Mouse (Mus musculus) embryonic stem cell, embryonic (primary cell): ENCODE data around the gene Etfa.

ENCODE experiments used
- CTCF ChIA-PET, 4 experiments: fragments of 300-600 bp in 2 of 4; fragments of 350-600 bp in 2 of 4; sonication (Branson Sonifier 250); formaldehyde crosslinking; loops; one replicate each; lab custom pipeline; 2022; ENCODE audit warnings: inconsistent platforms in 2 of 4; lab: Charles Lee
- POLR2A ChIA-PET, 4 experiments: fragments of 300-600 bp in 2 of 4; fragments of 350-600 bp in 2 of 4; sonication (Branson Sonifier 250); formaldehyde crosslinking; loops; one replicate each; lab custom pipeline; 2022; ENCODE audit warnings: antibody characterized with exemption in 4 of 4, inconsistent platforms in 1 of 4; lab: Charles Lee

The Etfa gene

DNA sequence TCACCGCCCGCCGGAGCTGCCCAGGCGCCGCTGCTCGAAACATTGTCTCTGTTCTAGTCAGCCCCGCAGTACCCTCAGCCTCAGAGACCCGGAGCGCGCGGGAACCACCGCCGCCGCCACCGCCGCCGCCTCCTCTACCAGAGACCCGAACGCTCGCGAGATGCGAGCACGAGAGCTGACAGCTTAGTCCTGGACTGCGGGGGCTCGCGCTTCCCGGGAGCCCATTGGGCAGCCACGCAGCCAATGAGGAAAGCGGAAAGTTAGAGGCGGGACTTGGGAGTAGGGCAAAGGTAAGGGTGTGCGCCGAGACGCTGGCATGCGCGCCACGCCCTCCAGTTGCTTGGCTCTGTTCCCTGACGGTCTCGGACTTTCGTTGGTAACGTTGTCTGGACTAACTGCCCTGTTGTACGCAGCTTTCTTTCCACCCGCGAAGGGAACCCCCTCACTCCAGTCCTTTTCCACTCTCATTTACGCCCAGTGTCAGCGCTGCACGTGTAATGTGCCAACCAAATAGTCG lies at the start of gene Etfa:
Gene Etfa, minus strand, starts transcription at position 217 of the 517 bp plus-strand sequence.
- ChIA-PET POLR2A (interaction anchor here (0.6 to 1.9 kb wide), 26 partner anchors 10 to 1023 kb away, joined by 3 to 13 read pairs (median 3); partner anchors contain the start of genes Scaper (in 2 of the 4) and Wdr61 (in 1 of the 4)), CTCF (interaction anchor here in 1 of 4 experiments (2.5 kb wide), 1 partner anchor 13 kb away, joined by 6 read pairs; no protein-coding TSS in a partner anchor)

DNA sequence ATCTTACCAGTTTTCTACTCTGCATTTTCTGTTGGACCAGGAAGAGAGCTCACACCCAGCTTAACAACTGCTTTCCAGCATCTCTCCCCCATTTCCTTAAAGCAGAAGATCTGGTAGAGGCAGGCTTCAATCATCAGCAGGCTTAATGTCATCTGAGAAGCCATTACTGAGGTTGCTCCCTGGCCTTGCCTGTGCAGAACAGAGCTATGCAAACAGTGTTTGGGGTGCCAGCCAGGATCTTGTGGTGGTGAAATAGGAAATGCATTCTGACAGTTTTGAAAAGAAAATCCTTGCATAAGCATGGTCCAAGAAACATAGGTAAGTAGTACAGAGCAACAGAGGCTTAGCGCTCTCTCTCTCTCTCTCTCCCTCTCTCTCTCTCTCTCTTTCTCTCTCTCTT lies 48.9 kb upstream of the Etfa start:
- CTCF ChIA-PET: interaction anchor here in 1 of 4 experiments (0.7 kb wide), 1 partner anchor 68 kb away, joined by 3 read pairs; no protein-coding TSS in a partner anchor
- POLR2A ChIA-PET: interaction anchor here in 2 of 4 experiments (0.5 to 1.5 kb wide), 2 partner anchors 10 to 377 kb away, joined by 3 to 4 read pairs; partner anchors contain the start of gene Scaper (in 1 of the 2)

DNA sequence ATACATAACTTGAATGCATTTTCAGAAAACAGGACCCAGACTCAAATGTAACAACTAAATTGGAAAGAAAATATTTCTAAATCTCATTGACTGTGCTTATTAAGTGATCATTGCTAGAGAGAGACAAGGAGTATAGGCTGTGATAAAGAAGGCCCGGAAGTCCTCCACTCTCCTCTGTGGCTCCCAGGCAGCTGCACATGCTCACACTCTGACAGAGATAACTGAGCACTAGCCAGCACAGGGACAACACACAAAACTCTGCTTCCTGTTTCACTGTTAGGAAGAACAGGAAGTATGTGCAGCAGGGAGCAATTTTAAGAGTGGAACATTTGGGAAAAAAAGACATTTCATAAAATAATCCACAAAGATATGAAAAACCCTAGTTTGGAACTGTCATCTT lies 42.9 kb upstream of the Etfa start:
- CTCF ChIA-PET: no interaction called here
- POLR2A ChIA-PET: interaction anchor here in 1 of 4 experiments (2.7 kb wide), 1 partner anchor 10 kb away, joined by 8 read pairs; no protein-coding TSS in a partner anchor

DNA sequence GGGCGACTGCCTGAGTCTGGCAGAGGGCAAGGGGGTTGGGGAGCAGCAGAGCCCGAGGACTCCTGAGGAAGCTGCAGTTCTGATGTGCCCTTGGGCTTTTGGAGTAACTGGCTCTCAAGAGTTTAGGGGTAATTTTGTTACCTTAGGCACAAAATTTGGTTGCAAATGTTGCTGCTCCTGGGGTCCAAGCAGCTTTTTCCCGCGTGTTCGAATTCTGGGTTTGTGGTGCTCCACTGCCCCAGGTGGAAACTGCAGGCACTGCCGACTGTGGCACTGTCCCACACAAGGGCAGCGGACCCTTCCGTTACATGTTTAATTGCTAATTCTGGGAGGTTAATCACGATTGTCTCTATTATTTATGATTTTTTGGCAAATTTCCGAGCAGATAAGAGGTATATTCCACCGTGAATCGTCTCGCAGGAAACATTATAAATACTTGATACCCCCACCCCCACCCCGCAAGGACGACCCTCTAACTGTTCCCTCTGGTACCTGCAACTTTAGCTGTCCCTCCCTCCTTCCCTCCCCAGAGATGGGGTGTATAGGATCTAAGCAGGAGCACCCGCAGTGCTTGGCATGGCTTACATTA lies 37.4 kb upstream of the Etfa start:
- POLR2A ChIA-PET: interaction anchor here in 2 of 4 experiments (0.7 to 1.4 kb wide), 3 partner anchors 9 to 38 kb away, joined by 3 to 4 read pairs (median 4); partner anchors contain the start of gene Etfa (in 1 of the 2)
- CTCF ChIA-PET: interaction anchor here in 1 of 4 experiments (0.6 to 1.2 kb wide), 2 partner anchors 370 to 389 kb away, joined by 3 to 5 read pairs; partner anchors contain the start of gene Scaper

DNA sequence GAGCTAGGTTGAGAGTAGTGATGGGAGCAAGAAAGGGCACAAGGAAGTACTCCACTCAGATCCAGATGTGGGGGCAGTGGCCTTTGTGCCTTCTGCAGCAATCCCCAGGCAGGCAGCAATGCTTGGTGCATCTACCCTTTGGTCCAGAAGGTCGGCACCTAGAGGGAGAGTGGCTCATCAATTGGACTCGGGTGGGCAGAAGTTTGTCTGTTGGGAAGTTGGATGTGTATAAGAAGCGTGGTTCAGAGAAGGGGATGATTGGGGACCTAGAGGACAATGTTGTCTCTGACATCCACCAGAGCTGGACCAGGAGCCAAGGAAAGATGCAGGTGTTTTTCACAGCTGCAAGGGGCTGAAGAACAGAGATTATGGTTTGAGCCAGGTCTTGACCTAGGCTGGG lies 36.8 kb upstream of the Etfa start:
- POLR2A ChIA-PET: interaction anchor here in 3 of 4 experiments (0.6 to 1.4 kb wide), 6 partner anchors 8 to 389 kb away, joined by 3 to 4 read pairs (median 4); partner anchors contain the start of genes Etfa (in 1 of the 3) and Scaper (in 1 of the 3)
- CTCF ChIA-PET: interaction anchor here in 1 of 4 experiments (0.6 to 1.2 kb wide), 2 partner anchors 15 to 370 kb away, joined by 3 to 5 read pairs; no protein-coding TSS in a partner anchor

DNA sequence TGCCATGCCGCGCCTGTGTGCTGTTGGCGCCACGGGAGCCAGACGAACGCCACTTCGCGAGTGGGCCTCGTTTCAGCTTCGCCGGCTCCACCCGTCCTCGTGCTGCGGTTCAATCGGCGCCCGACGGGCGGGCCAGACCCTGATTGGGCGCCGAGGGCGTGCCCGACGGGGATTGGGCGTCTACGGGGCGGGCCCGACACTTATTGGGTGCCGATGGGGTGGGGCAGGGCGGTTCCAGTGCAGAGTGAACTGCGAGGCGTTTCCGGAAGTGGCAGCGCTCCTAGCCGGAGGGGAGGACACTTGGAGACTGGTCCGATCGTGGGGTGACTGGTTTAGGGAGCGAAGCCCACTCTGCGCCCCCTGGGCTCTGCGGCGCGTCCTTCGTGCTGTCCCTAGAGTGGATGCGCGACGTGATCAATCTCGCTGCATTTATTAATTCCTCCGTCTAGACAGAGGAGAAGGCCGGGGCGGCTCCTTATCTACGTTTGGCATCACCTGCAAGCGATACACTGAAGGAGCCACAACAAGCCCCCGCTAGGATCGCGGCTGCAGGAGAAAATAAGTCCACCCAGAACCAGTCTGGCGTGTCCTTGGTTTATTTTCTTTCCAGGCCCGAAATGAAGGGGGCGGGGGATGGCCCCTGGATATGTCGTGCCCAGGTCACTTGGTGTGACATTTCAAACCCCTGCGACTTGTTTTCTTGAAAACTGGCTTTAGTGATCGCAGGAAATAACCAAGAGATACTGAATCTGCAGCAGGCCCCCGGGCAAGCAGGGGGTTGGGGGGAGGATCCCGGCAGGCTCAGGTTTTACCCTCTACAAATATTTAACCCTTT lies 34.4 kb upstream of the Etfa start:
- CTCF ChIA-PET: no interaction called here
- POLR2A ChIA-PET: interaction anchor here in 3 of 4 experiments (0.7 to 2.3 kb wide), 4 partner anchors 9 to 782 kb away, joined by 3 to 8 read pairs (median 4); partner anchors contain the start of gene Crabp1 (in 1 of the 3)

DNA sequence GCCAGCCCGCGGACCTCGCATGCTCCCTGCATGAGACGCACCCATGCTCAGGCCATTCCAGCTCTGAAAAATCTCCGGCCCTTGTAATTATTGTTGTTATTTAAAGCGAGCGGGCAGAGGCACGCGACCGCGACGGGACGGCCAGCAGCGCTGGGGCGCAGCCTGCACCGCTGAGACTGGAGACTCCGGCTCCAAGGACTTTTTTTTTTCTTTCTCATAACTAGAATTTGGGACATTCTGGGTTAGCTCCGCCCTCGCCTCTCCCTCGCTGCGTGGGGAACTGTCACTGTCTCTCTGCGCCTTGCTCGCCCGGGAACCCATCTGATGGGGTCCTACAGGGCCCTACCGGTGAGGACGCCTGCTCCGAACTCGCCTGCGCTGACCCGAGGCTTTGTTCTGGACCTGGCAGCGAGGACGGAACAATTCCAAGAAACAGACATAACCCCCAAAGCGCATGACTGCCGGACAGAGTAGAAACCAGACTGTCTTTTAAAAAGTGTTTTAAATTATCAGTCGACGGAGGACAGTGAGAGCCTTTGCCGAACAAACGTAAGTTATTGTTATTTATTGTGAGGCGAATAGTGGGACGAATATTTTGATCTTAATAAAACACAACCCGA lies 33.6 kb upstream of the Etfa start:
- ChIA-PET POLR2A (interaction anchor here (1.1 to 2.3 kb wide), 4 partner anchors 10 to 781 kb away, joined by 3 to 8 read pairs (median 4); partner anchors contain the start of gene Crabp1 (in 1 of the 4)), CTCF (interaction anchor here in 2 of 4 experiments (0.5 to 1.0 kb wide), 2 partner anchors 10 to 137 kb away, joined by 3 read pairs; no protein-coding TSS in a partner anchor)

DNA sequence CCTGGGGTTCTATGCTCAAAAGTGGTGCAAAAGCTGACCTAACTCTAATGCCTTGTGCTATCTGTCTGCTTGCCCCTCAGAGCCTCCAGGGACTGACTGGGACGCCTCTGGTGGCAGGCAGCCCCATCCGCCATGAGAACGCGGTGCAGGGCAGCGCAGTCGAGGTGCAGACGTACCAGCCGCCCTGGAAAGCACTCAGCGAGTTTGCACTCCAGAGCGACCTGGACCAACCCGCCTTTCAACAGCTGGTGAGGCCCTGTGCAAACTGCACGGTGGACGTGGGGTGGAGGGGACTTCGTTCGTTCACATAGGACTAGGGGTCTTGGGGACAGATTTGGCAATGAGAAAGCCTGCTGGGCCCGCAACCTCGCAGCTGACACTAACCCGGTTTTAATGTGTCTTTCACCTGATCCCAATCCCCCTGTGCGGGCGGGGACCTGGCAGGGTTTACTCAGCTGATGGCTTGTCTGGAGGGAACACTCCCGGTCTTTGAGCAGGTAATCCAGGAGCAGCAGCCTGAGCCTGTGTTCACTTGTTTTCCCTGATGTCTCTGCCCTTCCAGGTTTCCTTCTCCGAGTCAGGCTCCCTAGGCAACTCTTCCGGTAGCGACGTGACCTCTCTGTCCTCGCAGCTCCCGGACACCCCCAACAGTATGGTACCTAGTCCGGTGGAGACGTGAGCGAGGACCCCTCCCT lies 33.0 kb upstream of the Etfa start:
- ChIA-PET POLR2A (interaction anchor here (1.1 to 2.3 kb wide), 4 partner anchors 11 to 781 kb away, joined by 3 to 8 read pairs (median 4); partner anchors contain the start of gene Crabp1 (in 1 of the 4)), CTCF (interaction anchor here in 2 of 4 experiments (0.5 to 1.0 kb wide), 2 partner anchors 11 to 136 kb away, joined by 3 read pairs; no protein-coding TSS in a partner anchor)

DNA sequence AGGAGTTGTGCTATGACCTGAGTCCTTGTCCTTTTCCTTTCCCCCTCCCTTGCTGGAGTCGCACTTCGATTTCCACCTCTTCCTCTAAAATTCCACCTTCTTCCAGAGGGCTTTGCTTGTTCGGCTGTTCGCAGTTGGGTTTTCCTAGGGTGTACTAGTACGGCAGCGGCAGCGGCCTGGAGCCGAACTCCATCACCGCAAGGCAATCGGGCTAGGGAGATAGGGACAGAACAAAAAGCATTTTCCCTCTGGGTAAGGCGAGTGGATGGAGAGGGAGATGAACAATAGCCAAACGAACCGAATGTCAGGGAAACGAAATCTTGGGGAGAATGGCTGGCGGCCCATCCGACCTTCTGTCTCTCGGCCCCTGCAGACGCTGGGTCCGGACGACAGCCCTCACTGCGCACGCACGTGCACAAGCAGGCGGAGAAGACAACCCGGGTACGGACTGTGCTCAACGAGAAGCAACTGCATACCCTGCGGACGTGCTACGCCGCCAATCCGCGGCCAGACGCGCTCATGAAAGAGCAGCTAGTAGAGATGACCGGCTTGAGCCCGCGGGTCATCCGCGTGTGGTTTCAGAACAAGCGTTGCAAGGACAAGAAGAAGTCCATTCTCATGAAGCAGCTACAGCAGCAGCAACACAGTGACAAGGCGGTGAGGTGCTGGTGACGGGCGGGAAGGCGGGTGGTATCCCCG lies 31.8 kb upstream of the Etfa start:
- CTCF ChIA-PET: no interaction called here
- POLR2A ChIA-PET: interaction anchor here in 1 of 4 experiments (2.3 to 3.1 kb wide), 2 partner anchors 12 kb away, joined by 8 to 12 read pairs; no protein-coding TSS in a partner anchor

DNA sequence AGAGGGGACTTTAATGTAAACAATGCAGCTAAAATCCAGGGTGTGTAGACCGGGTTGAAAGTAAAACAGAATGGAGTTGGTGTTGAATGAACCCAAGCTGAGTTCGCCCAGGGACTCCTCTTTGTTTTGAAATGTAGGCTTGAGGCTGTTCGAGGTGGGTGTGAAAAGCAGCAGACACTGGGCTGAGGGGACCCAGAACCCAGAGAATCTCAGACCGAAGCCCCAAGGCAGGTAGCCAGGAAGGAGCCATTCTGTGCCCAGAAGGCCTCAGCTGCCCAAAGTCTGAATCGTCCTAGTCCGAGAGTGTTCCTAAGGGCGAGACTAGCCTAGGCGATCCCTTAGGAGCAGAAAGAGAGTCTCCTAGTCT lies 31.3 kb upstream of the Etfa start:
- ChIA-PET CTCF (no interaction called here), POLR2A (interaction anchor here in 1 of 4 experiments (3.1 kb wide), 1 partner anchor 13 kb away, joined by 12 read pairs; no protein-coding TSS in a partner anchor)

DNA sequence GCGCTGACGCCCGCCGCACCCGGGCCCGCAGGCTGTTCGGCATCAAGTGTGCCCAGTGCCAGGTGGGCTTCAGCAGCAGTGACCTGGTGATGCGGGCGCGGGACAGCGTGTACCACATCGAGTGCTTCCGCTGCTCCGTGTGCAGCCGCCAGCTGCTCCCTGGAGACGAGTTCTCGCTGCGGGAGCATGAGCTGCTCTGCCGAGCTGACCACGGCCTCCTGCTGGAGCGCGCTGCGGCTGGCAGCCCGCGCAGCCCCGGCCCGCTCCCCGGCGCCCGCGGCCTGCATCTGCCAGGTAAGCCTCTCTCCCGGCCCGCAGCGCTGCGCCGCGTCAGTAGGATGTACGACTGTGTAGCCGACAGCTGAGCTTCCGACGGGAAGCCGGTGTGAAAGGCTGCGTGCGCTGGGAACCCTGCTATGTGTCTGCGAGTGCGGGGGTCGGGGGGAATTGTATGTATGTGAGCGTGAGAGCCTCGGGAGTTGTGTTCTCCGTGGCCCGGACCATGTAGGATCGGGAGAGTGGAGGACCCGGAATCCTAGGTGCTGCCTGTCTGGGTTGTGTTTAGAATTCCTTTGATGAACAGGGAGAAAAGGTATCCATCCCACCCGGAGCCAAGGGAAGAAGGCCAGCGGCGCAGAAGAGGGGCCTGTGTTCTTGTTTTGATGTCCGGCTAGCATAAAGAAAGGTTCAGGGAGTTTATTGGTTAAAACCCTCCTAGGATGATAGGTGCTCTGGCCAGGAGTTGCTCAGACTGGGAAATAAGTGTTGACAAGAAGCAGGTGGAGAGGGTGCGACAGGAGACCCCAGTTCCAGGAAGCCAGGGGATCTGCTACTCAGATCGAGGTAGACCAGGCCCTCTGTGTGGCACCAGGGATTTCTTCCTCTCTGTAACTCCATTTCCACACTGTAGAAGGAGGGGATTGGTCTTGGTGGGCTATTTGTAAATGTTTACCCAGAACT lies 30.6 kb upstream of the Etfa start:
- ChIA-PET CTCF (interaction anchor here in 1 of 4 experiments (1.4 kb wide), 1 partner anchor 113 kb away, joined by 5 read pairs; no protein-coding TSS in a partner anchor), POLR2A (interaction anchor here in 1 of 4 experiments (3.1 kb wide), 1 partner anchor 14 kb away, joined by 12 read pairs; no protein-coding TSS in a partner anchor)

DNA sequence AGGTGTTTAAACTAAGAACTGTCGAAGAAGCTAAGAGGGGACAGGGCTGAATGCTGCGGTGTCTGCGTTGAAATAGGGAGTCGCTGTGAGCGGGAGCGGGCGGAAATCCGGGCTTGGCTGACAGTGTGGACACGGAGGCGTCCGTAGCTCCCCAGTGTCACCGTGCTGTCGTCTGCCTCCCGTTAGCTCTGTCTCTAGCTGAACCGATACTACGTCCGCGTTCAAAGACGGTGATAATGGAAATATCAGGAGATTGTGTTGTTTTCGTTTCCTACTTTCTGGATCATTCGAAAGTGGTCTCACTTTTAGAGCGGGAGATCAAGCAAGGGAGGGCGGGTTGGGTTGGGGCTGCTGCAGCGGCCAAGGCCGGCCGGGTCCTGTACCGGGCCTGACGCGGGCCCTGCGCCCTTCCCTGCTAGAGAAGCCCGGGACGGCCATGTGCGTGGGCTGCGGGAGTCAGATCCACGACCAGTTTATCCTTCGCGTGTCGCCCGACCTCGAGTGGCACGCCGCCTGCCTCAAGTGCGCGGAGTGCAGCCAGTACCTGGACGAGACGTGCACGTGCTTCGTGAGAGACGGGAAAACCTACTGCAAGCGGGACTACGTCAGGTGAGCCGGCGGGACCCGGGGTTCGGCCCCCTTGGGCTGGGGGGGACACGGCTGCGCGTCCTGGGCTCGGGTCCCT lies 29.8 kb upstream of the Etfa start:
- POLR2A ChIA-PET: interaction anchor here in 2 of 4 experiments (0.5 to 3.1 kb wide), 3 partner anchors 14 to 699 kb away, joined by 3 to 12 read pairs (median 4); partner anchors contain the start of gene Scaper (in 1 of the 2)

DNA sequence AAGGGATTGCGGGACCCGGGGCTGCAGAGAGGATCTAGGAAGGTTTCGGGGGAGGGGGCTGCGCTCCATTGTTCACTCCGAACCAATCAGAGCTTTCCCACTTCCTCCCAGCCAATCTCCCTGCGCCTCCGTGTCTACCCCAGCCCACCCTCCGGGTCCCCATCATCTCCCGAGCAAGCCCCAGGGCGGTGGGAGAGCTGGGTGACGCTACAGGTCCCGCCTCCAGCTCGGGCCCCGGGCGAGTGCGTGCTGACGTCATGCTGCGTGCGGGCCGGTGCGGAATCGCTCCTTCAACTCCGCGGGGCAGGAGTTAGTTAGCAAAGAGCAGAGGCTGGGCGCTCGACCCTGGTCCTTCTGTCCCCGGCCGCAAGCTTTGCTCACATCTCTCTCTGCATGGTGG lies 28.8 kb upstream of the Etfa start:
- CTCF ChIA-PET: no interaction called here
- POLR2A ChIA-PET: interaction anchor here in 3 of 4 experiments (0.6 to 3.1 kb wide), 7 partner anchors 8 to 501 kb away, joined by 3 to 12 read pairs (median 4); partner anchors contain the start of genes Etfa (in 2 of the 3), Rcn2 (in 1 of the 3) and Scaper (in 1 of the 3)

More for the DNA sequence above, 29.8 kb upstream of the Etfa start:
- CTCF ChIA-PET: interaction anchor here in 1 of 4 experiments (1.4 kb wide), 1 partner anchor 112 kb away, joined by 5 read pairs; no protein-coding TSS in a partner anchor

DNA sequence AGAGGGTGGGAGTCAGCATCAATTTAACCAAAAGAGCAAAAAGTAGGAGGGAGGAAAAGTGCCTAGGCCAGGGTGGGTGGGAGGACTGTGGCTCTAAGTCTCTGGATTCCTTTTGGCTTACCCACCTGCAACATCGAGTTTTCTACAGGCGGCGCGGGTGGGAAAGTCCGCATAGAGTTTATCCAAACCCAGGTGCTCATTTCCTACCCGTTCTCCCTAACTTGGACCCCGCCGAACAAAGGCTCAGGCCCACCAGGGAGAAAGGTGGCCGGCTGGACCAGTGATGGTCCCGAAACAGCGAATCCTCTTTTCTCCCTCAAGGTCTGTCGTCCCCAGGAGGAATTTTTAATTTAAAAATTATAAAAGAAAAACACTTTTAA lies 28.3 kb upstream of the Etfa start:
- ChIA-PET CTCF (interaction anchor here in 1 of 4 experiments (0.6 kb wide), 1 partner anchor 1007 kb away, joined by 4 read pairs; no protein-coding TSS in a partner anchor), POLR2A (interaction anchor here in 3 of 4 experiments (0.6 to 3.1 kb wide), 9 partner anchors 9 to 501 kb away, joined by 3 to 12 read pairs (median 4); partner anchors contain the start of genes Etfa (in 2 of the 3), Rcn2 (in 1 of the 3) and Scaper (in 1 of the 3))
